Mouse (Mus musculus) olfactory bulb, adult 2 months (tissue): ENCODE data around the gene Lta. TPM values are rescaled to one million over a fixed set of nuclear protein-coding genes. Genes with fewer than 3 reads are reported as not detected.

ENCODE experiments used
- H3K27ac ChIP-seq: fragments of 200-500 bp; 2 replicates; pipeline ENCODE4 v1.5.1; 2012; ENCODE audit warnings: low read depth, low read length; ENCODE audit not compliant: insufficient read depth
- H3K4me1 ChIP-seq: fragments of 200-500 bp; 2 replicates; pipeline ENCODE4 v1.6.1; 2012; ENCODE audit warnings: low read length; ENCODE audit not compliant: control insufficient read depth, insufficient read depth
- H3K4me3 ChIP-seq: fragments of 200-500 bp; 2 replicates; pipeline ENCODE4 v1.5.1; 2012; ENCODE audit warnings: mild to moderate bottlenecking, low read depth, low read length, moderate library complexity; ENCODE audit not compliant: insufficient read depth
- CTCF ChIP-seq: fragments of 200-500 bp; IDR thresholded peaks from 2 replicates; pipeline ENCODE4 v1.5.1; 2012; ENCODE audit warnings: low read depth, mild to moderate bottlenecking, low read length, moderate library complexity; ENCODE audit not compliant: insufficient read depth
- POLR2A ChIP-seq: fragments of 200-500 bp; IDR thresholded peaks from 2 replicates; pipeline ENCODE4 v1.6.1; 2012; ENCODE audit warnings: mild to moderate bottlenecking, low read depth, low read length, moderate library complexity; ENCODE audit not compliant: insufficient read depth
- WGBS: fragments of 180-500 bp; shearing (Covaris S2); methylation state at CpG from one replicate; pipeline ENCODE4 v1.1.7; 2018; 5-methylcytosine and 5-hydroxymethylcytosine counted together
- polyA plus RNA-seq: library from polyadenylated mRNA; stranded (reverse); fragments of >200 nt; gene quantifications from 2 replicates; pipeline ENCODE4 v1.2.4, GENCODE M21; 2012; ENCODE audit warnings: low replicate concordance; ENCODE audit not compliant: missing spikeins, insufficient read depth, insufficient read length

Gene Lta
- polyA plus RNA-seq, 1 experiment, result not detected

GRCm38 (mm10) chr17:35220156-35220952, 15.2 kb upstream of the Lta start, which contains the start of gene Gm16181:
TSS of gene Gm16181 (plus strand) at chr17:35220834.
- peak within 1 kb of the TSS; percentile 37; the same call in 1 of the 2 replicates for H3K27ac ChIP-seq
- no peak within 1 kb of the TSS for H3K4me3 ChIP-seq
- H3K4me1 ChIP-seq, result peaks cover 16% of the 10 kb centered on the region
- WGBS, result 78% methylated on average over 28 of the region's 28 CpGs
- TF ChIP-seq CTCF (no peak), POLR2A (no peak)

- H3K4me3 ChIP-seq, result no peak overlapping the region
- H3K27ac ChIP-seq, result peak overlapping the region; percentile 37; the same call in 1 of the 2 replicates
- TF ChIP-seq CTCF (no peak), POLR2A (no peak)
- H3K4me1 ChIP-seq, result peaks cover 16% of the 10 kb centered on the region
- WGBS, result 59% methylated on average over 6 of the region's 6 CpGs
Measured at GRCm38 (mm10) chr17:35219601-35220041, 14.5 kb upstream of the Lta start.

GRCm38 (mm10) chr17:35218516-35219193, 13.5 kb upstream of the Lta start:
- Histone ChIP-seq H3K27ac (no peak overlapping the region), H3K4me3 (no peak overlapping the region), H3K4me1 (peaks cover 16% of the 10 kb centered on the region)
- WGBS, result 83% methylated on average over 18 of the region's 18 CpGs
- TF ChIP-seq CTCF, result no peak
- TF ChIP-seq POLR2A, result no peak

- H3K4me3 ChIP-seq, result no peak overlapping the region
- H3K4me1 ChIP-seq, result no peaks in the 10 kb centered on the region
- 93% methylated on average over 5 of the region's 5 CpGs for WGBS
- H3K27ac ChIP-seq, result no peak overlapping the region
- no peak for TF ChIP-seq CTCF
- TF ChIP-seq POLR2A, result no peak
Measured at GRCm38 (mm10) chr17:35213071-35213470, 7.9 kb upstream of the Lta start.

- WGBS, result 87% methylated on average over 3 of the region's 3 CpGs
- H3K4me1 ChIP-seq, result no peaks in the 10 kb centered on the region
- TF ChIP-seq POLR2A (no peak), CTCF (no peak)
Measured at GRCm38 (mm10) chr17:35210593-35210992, 5.4 kb upstream of the Lta start.

GRCm38 (mm10) chr17:35209785-35210535, 4.8 kb upstream of the Lta start:
- Histone ChIP-seq H3K27ac (no peak overlapping the region), H3K4me1 (no peaks in the 10 kb centered on the region), H3K4me3 (no peak overlapping the region)
- WGBS, result 69% methylated on average over 12 of the region's 12 CpGs
- TF ChIP-seq POLR2A, result no peak
- TF ChIP-seq CTCF, result no peak

More at GRCm38 (mm10) chr17:35210593-35210992, 5.4 kb upstream of the Lta start:
- Histone ChIP-seq H3K4me3 (no peak overlapping the region), H3K27ac (no peak overlapping the region)

GRCm38 (mm10) chr17:35205380-35205769, 224 bp upstream of the Lta start:
- no peak overlapping the region for H3K4me3 ChIP-seq
- 0 out of 2 replicates have a peak, but pooled peaks cover 7% of the 10 kb centered on the region for H3K4me1 ChIP-seq
- H3K27ac ChIP-seq, result no peak overlapping the region
- 78% methylated on average over 10 of the region's 10 CpGs for WGBS
- TF ChIP-seq CTCF, result no peak

GRCm38 (mm10) chr17:35202442-35202841, 2.7 kb downstream of the Lta start:
- 72% methylated on average over 4 of the region's 4 CpGs for WGBS
- Histone ChIP-seq H3K27ac (no peak overlapping the region), H3K4me1 (0 out of 2 replicates have a peak, but pooled peaks cover 7% of the 10 kb centered on the region), H3K4me3 (no peak overlapping the region)
- TF ChIP-seq POLR2A (no peak), CTCF (no peak)
